Mouse (Mus musculus) left cerebral cortex, adult 18-20 months (tissue): ENCODE data around the gene Dlg2. TPM values are rescaled to one million over a fixed set of nuclear protein-coding genes. Genes with fewer than 3 reads are reported as not detected.

Experiments used
- DNase-seq, 2 experiments: peaks; one replicate each; pipeline ENCODE4 v3.0.0; 2021 to 2022; ENCODE audit warnings: low spot score in 2 of 2, mixed read lengths in 1 of 2
- total RNA-seq, 2 experiments: library from RNA; stranded (reverse); gene quantifications; 2 replicates each; pipeline ENCODE4 v1.2.3; 2021

Dlg2 gene
- total RNA-seq, 2 experiments from 2014 or later = 256 to 276 TPM

GRCm38 (mm10) chr7:92439503-92440487 is 1963.3 kb downstream of the Dlg2 start:
- no peak for DNase-seq

- DNase-seq = no peak
Observed at GRCm38 (mm10) chr7:92441611-92442010, 1965.1 kb downstream of the Dlg2 start.

- no peak for DNase-seq
Observed at GRCm38 (mm10) chr7:92442082-92442481, 1965.6 kb downstream of the Dlg2 start.

GRCm38 (mm10) chr7:92447938-92448337 is 1971.5 kb downstream of the Dlg2 start:
- DNase-seq = no peak

- DNase-seq = no peak
Observed at GRCm38 (mm10) chr7:92448782-92449575, 1972.5 kb downstream of the Dlg2 start.

GRCm38 (mm10) chr7:92454176-92454575 is 1977.7 kb downstream of the Dlg2 start:
- no peak for DNase-seq

GRCm38 (mm10) chr7:92455927-92456326 is 1979.5 kb downstream of the Dlg2 start:
- DNase-seq = no peak

GRCm38 (mm10) chr7:92457791-92458190 is 1981.3 kb downstream of the Dlg2 start:
- DNase-seq = no peak

- DNase-seq = no peak
Observed at GRCm38 (mm10) chr7:92458308-92458707, 1981.8 kb downstream of the Dlg2 start.

- peak in 1 of 2 experiments; percentile 25 for DNase-seq
Observed at GRCm38 (mm10) chr7:92460578-92460977, 1984.1 kb downstream of the Dlg2 start.

GRCm38 (mm10) chr7:92461256-92461655 is 1984.8 kb downstream of the Dlg2 start:
- DNase-seq = no peak

GRCm38 (mm10) chr7:92463080-92463877 is 1986.8 kb downstream of the Dlg2 start:
- no peak for DNase-seq

GRCm38 (mm10) chr7:92464290-92464689 is 1987.8 kb downstream of the Dlg2 start:
- DNase-seq = no peak

GRCm38 (mm10) chr7:92479143-92479542 is 2002.7 kb downstream of the Dlg2 start:
- DNase-seq = no peak

- DNase-seq = no peak
Observed at GRCm38 (mm10) chr7:92479748-92480147, 2003.3 kb downstream of the Dlg2 start.

GRCm38 (mm10) chr7:92483346-92483745 is 2006.9 kb downstream of the Dlg2 start:
- no peak for DNase-seq

- DNase-seq = no peak
Observed at GRCm38 (mm10) chr7:92485881-92486710, 2009.6 kb downstream of the Dlg2 start.

GRCm38 (mm10) chr7:92486878-92487277 is 2010.4 kb downstream of the Dlg2 start:
- DNase-seq = no peak

- no peak for DNase-seq
Observed at GRCm38 (mm10) chr7:92492262-92492661, 2015.8 kb downstream of the Dlg2 start.

GRCm38 (mm10) chr7:92493521-92493920 is 2017.0 kb downstream of the Dlg2 start:
- DNase-seq = no peak
